Mouse (Mus musculus): ENCODE results near the gene Nap1l1.
"Not testable (repeated sequence)": the region's sequence is repeated elsewhere in the genome, so short reads cannot be mapped to it uniquely, and the experiment has no call there.

Gene Nap1l1

DNA sequence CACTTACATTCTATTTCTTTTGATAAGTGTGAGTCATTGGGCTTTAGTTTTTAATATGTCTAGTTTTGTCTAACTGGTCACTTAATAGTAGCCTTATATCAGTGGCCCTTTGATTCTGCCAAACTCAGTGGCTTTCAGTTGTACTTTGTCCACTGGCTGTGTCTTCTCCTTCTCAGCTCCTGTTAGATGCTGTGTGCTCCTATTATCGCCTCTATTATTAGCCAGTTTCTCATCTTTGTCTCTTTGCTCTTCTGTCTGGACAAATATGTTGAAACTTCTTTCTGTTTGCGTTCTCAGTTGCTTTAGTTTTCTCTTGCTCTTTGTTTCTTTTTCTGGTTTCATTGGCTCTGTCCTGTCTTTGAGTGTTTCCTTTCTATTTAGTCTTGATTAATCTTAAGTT is 9.6 kb downstream of the Nap1l1 start:
- DNase-seq (ENCODE audit: low spot score), result no peak

GRCm38 (mm10) chr10:111484079-111484478 is 11.1 kb downstream of the Nap1l1 start:
- DNase-seq (ENCODE audit: low spot score), result no peak

DNA sequence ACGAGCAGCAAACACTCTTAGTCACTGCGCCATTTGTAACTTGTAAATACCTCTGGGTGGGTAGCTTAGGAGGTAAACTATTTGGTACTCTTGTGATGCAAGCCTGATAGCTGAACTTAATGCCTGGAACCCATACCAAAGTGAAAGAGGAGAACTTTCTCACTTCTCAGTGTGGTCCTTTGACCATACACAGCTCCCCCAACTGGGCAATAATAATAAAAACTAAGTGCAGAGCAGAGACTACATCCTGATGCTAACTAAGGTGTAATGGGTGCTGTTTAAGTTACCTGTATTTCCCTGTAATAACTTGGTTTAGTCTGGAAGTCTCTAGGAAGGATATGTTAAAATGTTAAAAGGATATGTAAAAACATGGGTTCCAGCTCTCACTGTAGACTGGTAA is 15.8 kb downstream of the Nap1l1 start:
- no peak for DNase-seq (ENCODE audit: low spot score)

DNA sequence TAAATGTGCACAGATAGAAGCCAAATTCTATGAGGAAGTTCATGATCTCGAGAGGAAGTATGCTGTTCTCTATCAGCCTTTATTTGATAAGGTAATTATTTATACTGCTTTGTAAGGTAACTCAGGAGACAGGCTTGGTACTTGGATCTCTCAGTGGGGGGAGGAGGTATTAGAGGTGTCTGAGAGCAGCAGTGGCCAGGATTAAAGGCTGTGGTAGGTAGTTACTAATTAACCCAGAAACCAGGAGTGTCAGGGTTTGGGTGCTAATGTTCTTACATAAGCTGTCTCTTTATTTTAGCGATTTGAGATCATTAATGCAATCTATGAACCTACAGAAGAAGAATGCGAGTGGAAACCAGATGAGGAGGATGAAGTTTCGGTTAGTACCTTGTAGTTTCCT is 17.1 kb downstream of the Nap1l1 start:
- not testable (repeated sequence) for DNase-seq (ENCODE audit: low spot score)

DNA sequence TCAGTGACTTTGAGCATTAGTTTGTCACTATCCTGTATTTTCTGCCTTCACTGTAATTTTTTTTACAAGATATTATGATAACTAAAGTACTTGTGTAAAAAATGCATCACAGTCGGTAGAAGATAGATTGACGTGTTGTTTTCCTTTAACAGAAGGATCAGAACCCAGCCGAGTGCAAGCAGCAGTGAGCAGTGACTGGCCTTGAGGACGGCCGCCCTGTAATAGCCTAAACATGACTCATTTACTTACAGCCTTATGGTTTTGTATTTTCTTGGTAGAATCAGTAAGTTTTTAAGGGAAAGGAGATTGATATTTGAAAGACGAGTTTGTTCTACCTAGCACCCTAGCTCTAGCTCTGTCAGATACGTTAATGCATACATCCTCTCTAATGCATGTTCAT is 22.9 kb downstream of the Nap1l1 start:
- DNase-seq (ENCODE audit: low spot score), result no peak

- no peak for DNase-seq (ENCODE audit: low spot score)
Observed at GRCm38 (mm10) chr10:111499892-111500291, 26.9 kb downstream of the Nap1l1 start.

DNA sequence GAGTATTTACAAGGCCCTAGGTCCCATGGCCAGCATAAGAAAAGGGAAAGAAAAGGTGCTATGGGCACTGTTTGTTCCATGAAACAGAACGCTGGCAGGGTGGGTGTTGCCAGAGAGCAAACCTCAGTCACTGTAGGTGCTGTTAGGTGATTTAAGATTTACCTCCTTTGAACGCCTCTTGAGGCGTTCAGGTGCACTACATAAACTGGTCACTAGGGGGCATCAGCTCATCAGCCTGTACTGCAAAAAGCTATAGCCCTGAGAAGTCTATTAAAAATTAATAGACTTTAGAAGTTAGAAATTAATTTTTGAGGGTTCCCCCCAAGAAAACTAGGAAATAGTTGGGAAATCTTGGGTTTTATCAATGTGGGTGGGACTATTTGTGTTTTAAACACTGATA is 30.0 kb downstream of the Nap1l1 start:
- DNase-seq (ENCODE audit: low spot score), result peak; percentile 87

DNA sequence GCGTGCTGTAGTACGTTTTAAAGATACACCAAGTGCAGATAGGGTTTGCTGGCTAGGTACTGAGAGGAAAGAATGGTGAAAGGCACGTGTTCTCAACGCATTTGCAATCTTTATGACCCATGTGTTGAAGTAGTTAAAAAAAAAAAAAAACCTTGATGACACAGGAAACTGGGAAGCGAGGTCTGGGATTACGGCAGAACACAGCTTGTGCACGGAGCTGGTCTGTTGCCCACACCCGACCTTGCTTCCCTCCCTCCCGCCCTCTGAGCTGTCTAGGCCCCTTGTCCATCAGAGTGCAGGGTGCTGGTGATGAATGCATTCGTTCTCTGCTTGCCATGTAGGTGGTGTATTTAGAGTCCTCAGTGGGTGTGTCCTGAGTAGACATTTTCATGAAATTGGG is 30.7 kb downstream of the Nap1l1 start:
- no peak for DNase-seq (ENCODE audit: low spot score)

DNA sequence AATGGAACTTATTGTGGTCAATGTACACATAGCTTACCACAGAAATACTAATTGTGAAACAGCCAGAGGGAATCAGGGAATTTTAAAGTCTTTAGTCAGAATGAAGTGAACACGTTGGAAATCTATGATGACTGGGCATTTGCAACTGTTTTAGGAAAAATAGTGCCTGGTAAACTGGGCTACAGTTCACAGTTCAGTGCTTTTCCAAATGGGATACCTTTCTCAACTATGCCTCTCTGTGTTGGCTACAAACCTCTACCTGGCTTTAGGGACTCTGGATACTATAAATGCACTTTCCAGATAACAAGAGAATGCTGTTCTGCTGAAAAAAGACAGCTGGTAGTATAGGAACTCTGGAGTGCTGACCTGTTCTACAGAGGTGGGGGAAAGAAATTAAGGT is 31.6 kb downstream of the Nap1l1 start:
- no peak for DNase-seq (ENCODE audit: low spot score)

DNA sequence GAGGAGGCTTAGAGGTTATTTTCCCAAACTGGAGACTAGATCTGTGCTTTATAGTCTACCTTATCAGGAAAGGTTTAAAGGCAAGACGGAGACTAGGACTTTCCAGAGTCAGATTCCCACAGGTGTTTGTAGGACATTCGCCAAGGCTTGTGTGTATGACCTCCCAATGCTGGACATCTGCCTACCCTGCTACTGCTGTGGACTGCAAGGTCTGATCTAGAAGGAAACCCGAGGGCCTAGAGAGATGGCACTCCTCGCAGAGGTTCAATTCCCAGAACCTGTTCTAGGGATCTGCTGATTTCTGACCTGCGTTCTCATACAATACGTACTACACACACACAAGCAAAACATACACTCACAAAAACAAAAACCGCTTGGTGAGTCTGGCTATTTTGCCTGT is 32.4 kb downstream of the Nap1l1 start:
- DNase-seq (ENCODE audit: low spot score), result no peak

DNA sequence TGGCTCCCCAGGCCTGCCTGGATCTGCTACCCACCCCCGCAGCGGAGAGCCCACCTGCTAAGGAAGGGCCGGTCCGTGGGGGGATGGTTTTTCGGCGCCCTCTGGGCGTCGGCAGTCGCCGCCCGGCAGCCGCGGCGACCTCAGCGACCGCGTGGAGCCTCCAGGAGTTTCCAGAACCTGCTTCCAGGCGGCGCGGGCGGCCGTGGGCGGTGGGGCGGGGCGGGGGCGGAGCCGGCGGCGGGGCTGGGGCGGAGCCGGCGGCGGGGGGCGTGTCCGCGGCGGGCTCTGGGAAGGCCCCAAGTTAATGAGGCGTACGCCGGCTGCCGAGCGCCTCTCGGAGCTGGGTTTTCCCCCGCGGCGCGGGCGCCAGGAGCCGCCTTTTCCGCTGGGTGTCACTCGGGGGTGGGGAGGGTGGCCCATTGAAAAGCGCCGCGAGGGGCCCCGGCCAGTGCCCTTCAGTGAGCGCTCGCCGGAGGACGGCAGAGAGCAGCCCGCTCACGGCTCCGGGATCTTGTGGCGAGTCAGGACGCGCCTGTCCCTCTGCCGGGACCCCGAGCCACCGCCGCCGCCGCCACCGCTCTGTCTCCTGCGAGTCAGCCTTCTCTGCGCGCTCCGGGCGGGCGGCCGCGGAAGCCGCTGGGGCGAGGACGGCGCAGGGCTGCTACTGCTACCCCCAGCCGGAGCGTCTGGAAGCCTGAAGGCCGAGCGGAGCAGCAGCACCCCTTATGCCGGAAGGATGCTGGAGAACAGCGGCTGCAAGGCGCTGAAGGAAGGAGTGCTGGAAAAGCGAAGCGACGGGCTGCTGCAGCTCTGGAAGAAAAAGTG is 33.3 kb downstream of the Nap1l1 start, which contains the start of gene Phlda1:
Phlda1 (plus strand) TSS at position 186 of the 825 bp plus-strand sequence.
- DNase-seq (ENCODE audit: low spot score), result peak; percentile 87

DNA sequence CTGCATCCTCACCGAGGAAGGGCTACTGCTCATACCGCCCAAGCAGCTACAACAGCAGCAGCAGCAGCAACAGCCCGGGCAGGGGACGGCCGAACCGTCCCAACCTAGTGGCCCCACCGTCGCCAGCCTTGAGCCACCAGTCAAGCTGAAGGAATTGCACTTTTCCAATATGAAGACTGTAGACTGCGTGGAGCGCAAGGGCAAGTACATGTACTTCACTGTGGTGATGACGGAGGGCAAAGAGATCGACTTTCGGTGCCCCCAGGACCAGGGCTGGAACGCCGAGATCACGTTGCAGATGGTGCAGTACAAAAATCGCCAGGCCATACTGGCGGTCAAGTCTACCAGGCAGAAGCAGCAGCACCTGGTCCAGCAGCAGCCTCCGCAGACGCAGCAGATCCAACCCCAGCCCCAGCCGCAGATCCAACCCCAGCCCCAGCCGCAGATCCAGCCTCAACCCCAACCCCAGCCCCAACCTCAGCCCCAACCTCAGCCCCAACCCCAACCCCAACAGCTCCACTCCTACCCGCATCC is 34.0 kb downstream of the Nap1l1 start:
- no peak for DNase-seq (ENCODE audit: low spot score)

DNA sequence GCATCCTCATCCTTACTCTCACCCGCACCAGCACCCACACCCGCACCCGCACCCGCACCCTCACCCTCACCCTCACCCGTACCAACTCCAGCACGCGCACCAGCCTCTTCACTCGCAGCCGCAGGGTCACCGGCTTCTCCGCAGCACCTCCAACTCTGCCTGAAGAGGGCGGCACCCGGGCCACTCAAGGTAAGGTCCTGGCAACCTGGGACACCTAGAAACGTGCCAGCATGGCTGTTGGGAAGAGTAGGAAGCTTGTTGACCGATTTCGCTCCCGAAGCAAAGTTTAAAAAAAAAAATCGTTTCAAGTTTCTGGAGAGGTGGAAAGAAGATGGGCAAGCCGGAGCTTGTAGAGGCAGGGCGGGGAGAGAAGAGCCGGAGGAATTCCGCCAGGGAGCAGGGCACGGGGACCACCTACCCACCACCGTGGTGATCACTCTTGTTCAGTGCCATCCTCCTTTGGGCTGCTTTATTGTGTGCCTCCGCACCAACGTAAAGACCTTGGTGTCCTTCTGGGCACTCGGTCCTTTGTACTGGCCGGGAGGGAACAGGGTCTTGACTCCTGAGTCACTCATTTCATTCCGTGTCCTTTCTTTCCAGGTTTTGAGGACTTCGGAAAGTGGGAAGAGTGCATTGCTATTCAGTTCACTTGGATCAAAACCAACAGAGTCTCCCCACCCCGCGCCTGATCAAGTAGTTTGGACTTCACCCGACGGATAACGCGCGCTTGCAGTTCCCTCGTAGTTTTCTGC is 34.6 kb downstream of the Nap1l1 start:
- DNase-seq (ENCODE audit: low spot score), result peak; percentile 67

GRCm38 (mm10) chr10:111508324-111509080 is 35.5 kb downstream of the Nap1l1 start:
- DNase-seq (ENCODE audit: low spot score), result no peak

GRCm38 (mm10) chr10:111509103-111509784 is 36.2 kb downstream of the Nap1l1 start:
- no peak for DNase-seq (ENCODE audit: low spot score)

- no peak for DNase-seq (ENCODE audit: low spot score)
Observed at GRCm38 (mm10) chr10:111509981-111510380, 37.0 kb downstream of the Nap1l1 start.

- DNase-seq (ENCODE audit: low spot score), result no peak
Observed at GRCm38 (mm10) chr10:111510798-111511197, 37.8 kb downstream of the Nap1l1 start.

GRCm38 (mm10) chr10:111512036-111512568 is 39.1 kb downstream of the Nap1l1 start:
- DNase-seq (ENCODE audit: low spot score), result no peak

DNA sequence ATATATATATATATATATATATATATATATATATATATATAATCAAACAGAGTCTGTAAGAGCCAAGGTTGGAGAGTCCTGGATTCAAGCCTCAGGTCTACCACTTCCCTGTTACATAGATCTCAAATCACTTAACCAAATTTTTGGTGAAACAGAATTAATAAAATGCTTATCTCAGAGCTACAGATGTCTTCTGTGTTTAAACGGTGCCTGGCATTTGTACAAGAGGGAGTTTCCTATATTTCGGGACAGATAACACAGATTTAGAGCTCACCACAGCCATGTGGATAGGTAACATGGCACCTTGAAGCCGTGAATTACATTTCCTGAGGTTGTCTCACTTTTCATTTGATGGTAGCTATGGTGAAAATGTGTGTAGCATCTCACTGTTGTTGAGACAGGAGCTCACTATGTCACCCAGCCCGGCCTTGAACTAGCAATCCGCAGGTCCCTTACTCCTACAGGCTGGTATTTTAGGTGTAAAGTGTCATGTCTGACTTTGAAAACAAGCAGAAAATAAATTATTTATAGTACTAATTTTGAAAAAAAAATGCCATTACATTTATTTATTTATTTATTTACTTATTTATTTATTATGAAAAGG is 41.4 kb downstream of the Nap1l1 start:
- no peak for DNase-seq (ENCODE audit: low spot score)

- no peak for DNase-seq (ENCODE audit: low spot score)
Observed at GRCm38 (mm10) chr10:111515071-111516010, 42.3 kb downstream of the Nap1l1 start.
